Mouse (Mus musculus): ENCODE data around the gene Plekhh3.

Gene Plekhh3

DNA sequence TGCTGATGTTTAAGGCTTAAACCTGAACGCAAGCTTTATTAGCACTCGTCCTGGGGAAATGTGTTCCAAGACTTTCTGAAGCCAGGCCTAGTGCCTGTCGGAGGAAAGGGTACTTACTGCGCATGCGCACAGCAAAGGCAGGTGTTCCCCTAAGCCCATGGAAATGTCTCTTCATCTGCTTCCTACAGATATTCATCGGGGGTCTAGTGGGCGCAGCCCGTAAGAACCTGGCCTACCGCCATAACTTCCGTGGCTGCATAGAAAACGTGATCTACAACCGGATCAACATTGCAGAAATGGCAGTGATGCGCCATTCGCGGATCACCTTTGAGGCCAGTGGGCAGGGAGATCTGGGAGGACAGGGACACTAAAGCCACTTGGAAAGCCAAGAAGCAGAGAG is 8.2 kb upstream of the Plekhh3 start:
- TF ChIP-seq GATA4 (IDR thresholded peaks at IDR 0.05; ENCODE audit: insufficient replicate concordance, low read length) = no peak

DNA sequence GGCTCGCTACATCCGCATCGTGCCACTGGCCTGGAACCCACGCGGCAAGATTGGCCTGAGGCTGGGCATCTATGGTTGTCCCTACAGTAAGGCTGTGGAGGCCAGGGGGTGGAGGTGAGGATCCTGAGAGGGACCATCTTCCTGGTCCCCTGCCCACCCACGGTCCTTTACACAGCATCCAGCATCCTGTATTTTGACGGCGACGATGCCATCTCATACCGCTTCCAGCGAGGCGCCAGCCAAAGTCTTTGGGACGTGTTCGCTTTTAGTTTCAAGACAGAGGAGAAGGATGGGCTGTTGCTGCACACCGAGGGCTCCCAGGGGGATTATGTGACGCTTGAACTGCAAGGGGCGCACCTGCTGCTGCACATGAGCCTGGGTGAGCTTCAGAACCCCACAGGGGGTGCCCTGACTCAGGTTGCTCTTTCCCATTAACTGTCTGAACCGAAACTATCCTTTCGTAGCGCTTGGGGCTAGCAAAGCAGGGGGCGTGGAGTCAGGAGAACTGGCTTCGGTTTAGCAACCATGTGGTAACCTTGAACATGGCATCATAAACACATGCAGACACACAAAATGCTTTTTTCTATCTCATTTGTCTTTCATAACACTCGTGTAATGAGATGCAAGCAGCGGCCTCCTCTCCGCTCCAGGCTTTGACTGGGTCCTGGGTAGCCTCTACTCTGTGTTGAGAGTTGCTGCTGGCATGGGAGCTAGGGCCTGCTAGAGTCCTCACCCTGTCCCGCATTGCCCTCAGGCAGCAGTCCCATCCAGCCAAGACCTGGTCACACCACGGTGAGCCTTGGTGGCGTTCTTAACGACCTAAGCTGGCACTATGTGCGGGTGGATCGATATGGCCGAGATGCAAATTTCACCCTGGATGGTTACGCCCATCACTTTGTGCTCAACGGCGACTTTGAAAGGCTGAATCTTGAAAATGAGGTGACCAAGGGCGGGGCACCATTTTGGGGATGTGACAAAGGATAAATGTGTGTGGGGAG is 7.2 kb upstream of the Plekhh3 start:
- no peak for TF ChIP-seq GATA4 (IDR thresholded peaks at IDR 0.05; ENCODE audit: insufficient replicate concordance, low read length)

DNA sequence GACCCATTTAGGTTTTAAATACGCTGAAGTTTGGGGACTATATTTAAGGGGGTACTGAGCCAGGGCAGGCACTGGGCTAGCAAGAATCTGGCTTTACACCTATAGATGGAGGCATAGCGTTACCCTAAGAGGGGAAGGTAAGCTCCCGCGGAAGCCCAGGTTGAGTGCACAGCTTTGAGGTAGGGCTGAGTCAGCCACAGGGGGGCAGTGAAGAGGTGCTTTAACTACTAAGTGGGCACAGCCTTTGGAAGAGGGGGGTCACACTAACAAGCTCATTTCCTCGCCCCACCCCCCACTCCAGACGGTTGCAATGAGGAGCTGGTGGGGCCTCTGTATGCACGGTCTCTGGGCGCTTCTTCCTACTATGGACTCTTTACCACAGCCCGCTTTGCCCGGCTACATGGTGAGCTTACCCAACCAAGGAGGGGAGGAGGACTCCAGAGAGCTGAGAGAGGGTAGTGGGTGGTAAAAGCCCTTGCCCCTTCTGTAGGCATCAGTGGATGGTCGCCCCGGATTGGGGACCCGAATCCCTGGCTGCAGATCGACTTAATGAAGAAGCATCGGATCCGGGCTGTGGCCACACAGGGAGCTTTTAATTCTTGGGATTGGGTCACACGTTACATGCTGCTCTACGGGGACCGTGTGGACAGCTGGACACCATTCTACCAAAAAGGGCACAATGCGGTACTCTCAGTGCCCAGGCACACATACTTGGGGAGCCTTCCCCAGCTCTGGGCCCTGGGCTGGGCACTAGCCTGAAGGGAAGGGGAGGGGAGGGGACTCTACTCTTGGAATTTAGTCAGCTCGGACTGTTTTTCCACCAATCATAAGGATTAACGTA is 6.0 kb upstream of the Plekhh3 start:
- no peak for TF ChIP-seq GATA4 (IDR thresholded peaks at IDR 0.05; ENCODE audit: insufficient replicate concordance, low read length)

DNA sequence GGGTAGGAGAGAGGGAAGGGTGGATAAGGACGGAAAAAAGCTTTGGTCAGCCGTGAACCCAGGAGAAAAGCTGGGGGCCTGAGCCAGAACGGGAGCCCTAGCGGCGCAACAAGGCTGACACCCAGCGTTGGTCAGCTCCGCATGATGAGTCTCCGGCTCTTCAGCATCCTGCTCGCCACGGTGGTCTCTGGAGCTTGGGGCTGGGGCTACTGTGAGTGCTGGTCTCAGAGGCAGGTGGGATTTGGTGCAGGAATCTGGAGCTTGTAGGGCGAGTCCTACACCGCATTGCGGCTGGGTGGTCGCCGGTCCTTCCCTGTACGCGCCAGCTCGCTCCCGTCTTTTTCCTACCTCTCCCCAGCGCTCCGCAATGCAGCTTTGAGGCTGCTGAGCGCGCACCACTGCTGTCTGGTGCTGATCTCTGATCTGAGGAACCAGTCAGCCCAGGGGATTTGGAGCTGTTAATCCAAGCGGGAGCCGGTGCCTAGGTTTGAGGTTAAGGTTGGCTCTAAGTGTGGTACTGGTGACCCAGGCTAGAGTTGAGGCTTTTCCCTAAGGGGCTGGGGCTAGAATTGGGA is 5.1 kb upstream of the Plekhh3 start:
- TF ChIP-seq GATA4 (IDR thresholded peaks at IDR 0.05; ENCODE audit: insufficient replicate concordance, low read length) = no peak

DNA sequence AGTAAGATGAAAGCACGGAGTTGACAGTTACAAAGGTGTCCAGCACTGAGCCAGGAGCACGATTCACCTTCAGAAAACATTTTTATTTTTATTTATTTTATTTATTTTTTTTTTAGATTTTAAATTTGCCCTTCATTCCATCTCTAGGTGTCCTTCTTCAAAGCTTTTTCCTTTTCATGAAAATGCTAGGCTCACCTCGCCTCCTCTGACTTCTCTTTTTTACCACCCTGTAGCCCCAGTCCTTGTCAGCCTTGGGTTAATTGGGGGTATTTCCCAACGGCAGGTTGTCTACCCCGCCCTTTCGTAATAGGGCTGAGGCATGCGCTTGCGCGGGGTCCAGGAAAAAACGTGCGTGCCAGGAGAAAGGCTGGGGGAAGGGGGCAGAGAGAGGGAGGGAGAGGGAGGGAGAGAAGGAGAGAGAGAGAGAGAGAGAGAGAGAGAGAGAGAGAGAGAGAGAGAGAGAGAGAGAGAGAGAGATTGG is 4.5 kb upstream of the Plekhh3 start:
- no peak for TF ChIP-seq GATA4 (IDR thresholded peaks at IDR 0.05; ENCODE audit: insufficient replicate concordance, low read length)

DNA sequence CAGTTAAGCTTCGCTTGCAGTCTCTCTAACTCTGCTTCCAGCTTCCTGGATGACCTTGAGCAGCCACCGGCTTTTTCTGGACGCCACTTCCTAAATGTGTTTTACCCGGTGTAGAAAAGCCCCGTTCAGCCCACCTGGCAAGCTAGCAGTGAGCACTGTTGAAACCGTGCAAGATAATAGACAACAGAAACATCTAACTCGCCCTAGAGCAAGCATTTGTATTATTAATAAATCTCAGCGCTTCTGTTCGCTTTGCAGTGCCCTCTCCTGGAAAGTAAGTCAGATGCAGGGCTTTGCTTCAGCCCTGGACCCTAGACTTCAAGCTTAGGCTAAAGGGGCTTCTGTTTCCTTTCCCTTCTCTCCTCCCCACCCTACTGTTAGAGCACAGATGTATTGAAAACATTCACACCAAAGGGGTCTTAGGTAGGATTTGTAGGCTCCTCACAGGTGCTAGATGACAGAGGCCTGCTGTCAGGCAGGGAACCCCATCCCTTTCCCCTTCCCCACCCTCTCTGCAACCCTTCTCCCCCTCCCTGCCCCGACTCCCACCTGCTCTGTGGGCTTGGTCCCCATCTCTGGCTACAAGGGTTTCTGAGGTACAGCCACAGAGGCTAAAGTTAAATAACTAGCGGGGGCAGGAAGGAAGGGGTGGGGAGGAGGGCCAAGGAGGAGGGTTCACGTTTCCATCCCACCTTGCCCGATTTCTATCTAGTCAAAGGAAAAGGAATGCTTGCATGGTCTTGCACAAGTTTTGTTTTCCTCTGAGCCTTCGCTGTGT is 3.9 kb upstream of the Plekhh3 start, which contains the start of gene Ccr10:
Gene Ccr10 (minus strand): TSS at position 593 of the 778 bp plus-strand sequence.
- TF ChIP-seq GATA4 (IDR thresholded peaks at IDR 0.05; ENCODE audit: insufficient replicate concordance, low read length) = no peak

DNA sequence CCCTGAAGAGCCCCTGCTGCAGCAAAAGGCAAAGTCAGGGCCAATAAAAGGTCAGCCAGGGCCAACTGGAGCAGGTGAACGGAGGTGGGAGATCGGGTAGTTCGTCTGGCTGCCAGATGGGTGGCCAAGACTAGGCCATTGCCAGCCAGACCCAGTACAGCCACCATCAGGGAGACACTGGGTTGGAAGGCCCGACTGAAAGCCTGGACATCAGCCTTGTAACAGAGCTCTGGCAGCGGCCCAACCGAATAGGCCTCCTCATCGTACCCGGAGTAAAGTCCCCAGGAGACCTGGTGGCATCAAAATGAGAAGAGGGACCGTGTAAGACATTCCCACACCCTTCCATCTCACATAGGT is 3.2 kb upstream of the Plekhh3 start:
- no peak for TF ChIP-seq GATA4 (IDR thresholded peaks at IDR 0.05; ENCODE audit: insufficient replicate concordance, low read length)

DNA sequence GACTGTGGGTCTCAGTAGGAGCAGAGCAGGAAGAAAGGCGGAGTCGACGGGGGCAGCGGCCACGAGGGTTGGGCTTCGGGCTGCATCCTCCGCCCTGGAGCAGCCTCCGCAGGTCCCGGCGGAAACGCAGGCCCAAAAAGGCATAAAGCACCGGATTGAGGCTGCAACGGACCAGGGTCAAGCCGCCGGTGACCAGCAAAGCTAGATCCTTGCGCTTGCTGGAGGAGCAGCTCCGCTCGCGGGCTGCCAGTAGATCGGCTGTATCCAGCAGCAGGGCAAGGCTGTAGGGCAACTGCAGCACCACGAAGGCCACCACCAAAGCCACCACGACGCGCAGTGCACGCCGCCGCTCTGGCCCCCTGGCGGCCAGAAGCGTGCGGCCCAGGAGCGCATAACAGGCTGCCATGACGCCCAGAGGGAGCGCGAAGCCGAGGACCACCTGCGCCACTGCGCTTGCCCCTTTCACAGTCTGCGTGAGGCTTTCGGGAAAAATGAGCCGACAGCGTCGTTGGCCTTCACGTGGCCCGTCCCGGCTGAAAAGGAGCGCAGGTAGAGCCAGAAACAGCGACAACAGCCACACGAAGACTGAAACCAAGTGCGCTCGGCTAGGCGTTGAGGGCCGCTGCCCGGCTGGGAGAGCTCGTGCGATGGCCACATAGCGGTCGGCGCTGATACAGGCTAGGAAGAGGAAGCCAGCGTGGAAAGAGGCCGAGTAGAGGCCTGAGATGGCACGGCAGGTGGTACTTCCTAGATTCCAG is 2.7 kb upstream of the Plekhh3 start:
- no peak; the same call in 1 of the 2 replicates for TF ChIP-seq GATA4 (IDR thresholded peaks at IDR 0.05; ENCODE audit: insufficient replicate concordance, low read length)

DNA sequence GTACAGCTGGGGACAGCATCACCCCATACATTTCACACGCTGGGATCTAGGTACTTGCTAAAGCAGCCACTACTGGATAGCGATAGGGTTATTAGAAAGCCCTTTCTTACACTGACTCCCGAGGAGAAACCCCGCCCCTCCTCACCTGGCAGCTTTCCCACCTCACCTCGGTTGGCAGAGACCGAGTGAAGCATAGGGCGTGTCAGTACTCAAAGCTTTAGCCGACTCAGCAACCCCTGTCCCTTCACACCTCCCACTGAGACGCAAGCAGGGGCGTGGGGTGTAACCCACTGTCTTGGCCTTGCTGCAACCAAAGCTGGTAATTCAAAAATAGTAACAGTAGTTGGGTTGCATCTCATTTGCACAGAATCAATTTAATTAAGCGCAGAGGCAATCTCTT is 2.0 kb upstream of the Plekhh3 start:
- TF ChIP-seq GATA4 (IDR thresholded peaks at IDR 0.05; ENCODE audit: insufficient replicate concordance, low read length) = no peak

DNA sequence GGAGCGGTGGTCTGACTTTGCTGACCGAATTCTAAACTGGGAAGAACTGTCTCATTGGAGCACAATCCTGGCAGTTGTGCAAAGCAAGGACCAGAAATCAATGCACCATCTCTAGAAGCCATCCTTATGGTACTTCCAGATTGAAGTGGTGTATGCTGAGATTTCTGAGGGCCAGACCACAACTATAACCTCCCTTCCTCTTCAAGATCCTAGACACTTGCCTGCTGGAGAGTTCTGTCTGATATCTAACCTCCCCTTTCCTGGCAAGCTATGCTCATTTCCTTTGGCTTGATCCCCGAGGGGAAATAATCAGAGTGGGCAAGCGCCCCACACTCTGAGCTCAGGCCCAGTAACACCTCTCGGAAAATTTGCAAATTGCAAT is 1.3 kb upstream of the Plekhh3 start:
- TF ChIP-seq GATA4 (IDR thresholded peaks at IDR 0.05; ENCODE audit: insufficient replicate concordance, low read length) = no peak

DNA sequence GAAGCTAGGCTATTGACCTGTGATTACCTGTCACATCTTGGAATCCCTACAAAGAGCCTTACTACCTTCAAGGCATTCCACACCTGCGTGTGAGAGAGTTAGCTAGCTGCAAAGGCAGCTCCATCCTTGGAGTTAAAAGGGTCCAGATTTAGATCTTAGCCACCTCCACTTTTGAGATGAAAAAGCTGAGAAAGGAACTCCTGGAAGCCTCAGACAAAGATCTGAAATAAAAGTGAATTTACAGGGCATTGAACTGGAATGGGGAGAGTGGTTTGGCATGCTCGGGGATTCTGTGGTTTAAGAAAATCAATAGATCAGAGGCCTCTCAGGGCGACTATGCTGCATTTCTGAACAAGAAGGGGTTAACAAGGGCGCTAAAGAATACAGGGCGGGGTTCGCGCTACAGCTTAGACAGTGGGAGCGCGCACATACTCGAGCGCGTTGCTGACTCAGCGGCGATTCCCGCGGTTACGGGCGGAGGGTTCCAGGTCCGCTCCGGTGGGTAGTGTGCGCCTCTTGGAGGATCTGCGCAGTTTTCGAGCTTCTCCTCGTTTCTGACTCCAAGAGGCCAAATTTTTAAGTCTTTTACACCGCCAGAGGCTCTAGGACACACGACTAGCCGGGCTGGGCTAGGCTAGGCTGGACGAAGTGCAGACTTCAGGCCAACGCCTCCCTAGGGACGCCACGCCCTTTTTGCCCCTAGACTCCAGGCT is 726 bp upstream of the Plekhh3 start:
- TF ChIP-seq GATA4 (IDR thresholded peaks at IDR 0.05; ENCODE audit: insufficient replicate concordance, low read length) = no peak

DNA sequence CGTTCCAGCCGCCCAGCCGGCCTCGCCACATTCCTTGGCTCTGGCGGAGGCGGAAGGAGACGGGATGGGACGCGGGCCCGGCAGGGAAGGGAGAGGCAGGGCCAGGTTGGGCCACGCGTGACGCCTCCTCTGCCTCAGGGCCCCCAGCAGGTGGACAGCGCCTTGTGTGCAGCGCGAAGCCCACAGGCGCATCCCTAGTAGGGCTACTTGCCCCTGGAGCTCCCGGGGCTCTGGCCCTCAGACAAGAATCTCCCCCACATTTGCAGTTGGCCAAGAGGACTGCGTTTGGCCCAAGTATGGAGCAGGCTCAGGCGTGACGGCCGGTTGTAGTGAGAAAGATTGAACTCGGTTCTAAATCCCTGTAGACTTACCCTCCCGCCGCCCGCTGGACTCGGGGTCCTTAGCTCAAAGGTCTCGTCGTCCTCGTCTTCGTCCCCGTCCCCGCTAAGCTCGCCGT is 769 bp downstream of the Plekhh3 start, which contains the start of gene Cntnap1:
Gene Cntnap1 (plus strand): TSS at position 170 of the 457 bp plus-strand sequence.
- no peak for TF ChIP-seq GATA4 (IDR thresholded peaks at IDR 0.05; ENCODE audit: insufficient replicate concordance, low read length)
